ENCODE assay signal across 29 mouse cellular contexts in the genomic region with DNA sequence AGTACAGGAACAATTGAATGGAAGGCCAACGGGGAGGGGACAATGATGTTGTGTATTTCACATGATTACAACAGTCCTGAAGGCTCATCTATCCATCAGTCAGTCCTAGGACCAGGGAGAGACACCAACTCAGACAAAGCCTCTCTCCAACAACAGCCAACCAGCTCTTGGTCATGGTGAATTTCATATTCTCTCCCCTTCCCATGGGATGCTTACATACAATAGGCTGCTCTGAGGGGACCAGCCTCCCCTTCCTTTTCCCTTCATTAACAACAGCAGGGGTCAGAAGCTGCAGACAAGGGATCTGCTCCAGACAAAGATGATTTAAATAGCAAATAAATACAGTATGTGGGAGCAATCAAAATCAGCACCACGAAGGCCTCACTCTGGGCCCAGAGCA. TPM values are rescaled to one million over a fixed set of nuclear protein-coding genes. Genes with fewer than 3 reads are reported as not detected.
DNase-seq lines count a peak whose midpoint lies in the region; ATAC-seq and TF ChIP-seq lines count a peak whose summit lies in the region.
"Had no signal": no experiment of that assay in that cellular context is flagged by ENCODE, and none has a peak within 500 bp of the region (broad histone marks: within the 10 kb centered on the region; RNA-seq: fewer than 3 reads in every experiment).

No protein-coding gene starts in this region.

- H3K36me3 ChIP-seq in neural tube, embryonic 11.5 days (ENCODE audit: control insufficient read depth, insufficient read depth, low read length): no peaks in the 10 kb centered on the region
- H3K36me3 ChIP-seq in neural tube, embryonic 15.5 days: no peaks in the 10 kb centered on the region
- H3K36me3 ChIP-seq in hindbrain, embryonic 13.5 days: no peaks in the 10 kb centered on the region
- H3K36me3 ChIP-seq: forebrain, embryonic 10.5 days; heart, embryonic 15.5 days; limb, embryonic 10.5 days; liver, embryonic 15.5 days; lung, embryonic 15.5 days had no signal

- H3K9me3 ChIP-seq in neural tube, embryonic 11.5 days (ENCODE audit: control insufficient read depth, low read length): no peaks in the 10 kb centered on the region
- H3K9me3 ChIP-seq in neural tube, embryonic 15.5 days (replicated peaks): no peaks in the 10 kb centered on the region
- no peaks in the 10 kb centered on the region for H3K9me3 ChIP-seq in hindbrain, embryonic 13.5 days
- H3K9me3 ChIP-seq: forebrain, embryonic 10.5 days; heart, embryonic 15.5 days; limb, embryonic 10.5 days; liver, embryonic 15.5 days; lung, embryonic 15.5 days; megakaryocyte, embryonic 14.5 days had no signal

- DNase-seq in embryo, embryonic 10 days (ENCODE audit: low spot score): peak; percentile 20
- no peak for DNase-seq in embryo, embryonic 9.5 days (ENCODE audit: extremely low spot score)
- DNase-seq in layer of hippocampus, adult 2 months (ENCODE audit: low spot score in 2 of 2): no peak
- DNase-seq in layer of hippocampus, adult 9-10 months (ENCODE audit: low spot score): no peak
- DNase-seq in neural tube, embryonic 11.5 days (ENCODE audit: low spot score): peak; percentile 24
- no peak for DNase-seq in cerebellum, adult 18-20 months
- DNase-seq: adrenal gland, postnatal 14 days; cerebellum, adult 9-11 months; gastrocnemius, postnatal 25 days; heart, postnatal 36 days; kidney, adult 18-20 months; kidney, postnatal 4 days; liver; lung, postnatal 36 days; right cerebral cortex, postnatal 14 days; thymus, adult 2 months had no signal

- no peak overlapping the region for H3K4me2 ChIP-seq in neural tube, embryonic 11.5 days (ENCODE audit: low read depth)
- no peak overlapping the region for H3K4me2 ChIP-seq in neural tube, embryonic 15.5 days
- no peak overlapping the region for H3K4me2 ChIP-seq in hindbrain, embryonic 13.5 days
- H3K4me2 ChIP-seq: heart, embryonic 15.5 days; liver, embryonic 15.5 days; lung, embryonic 15.5 days had no signal

- no peak for ATAC-seq in neural tube, embryonic 11.5 days (ENCODE audit: insufficient read depth, low FRiP score, low TSS enrichment)
- ATAC-seq in neural tube, embryonic 15.5 days (ENCODE audit: low FRiP score): no peak
- ATAC-seq in hindbrain, embryonic 13.5 days (ENCODE audit: low FRiP score): no peak
- ATAC-seq: forebrain, embryonic 16.5 days; inflammation-experienced regulatory T-cells, adult 6 months had no signal

- H3K27ac ChIP-seq in layer of hippocampus, adult 2 months: peak overlapping the region; percentile 76
- H3K27ac ChIP-seq in neural tube, embryonic 11.5 days (ENCODE audit: low read depth, low read length): no peak overlapping the region
- no peak overlapping the region for H3K27ac ChIP-seq in neural tube, embryonic 15.5 days (replicated peaks)
- H3K27ac ChIP-seq in hindbrain, embryonic 13.5 days: peak overlapping the region; percentile 64
- H3K27ac ChIP-seq: forebrain, embryonic 10.5 days; heart, embryonic 15.5 days; limb, embryonic 10.5 days; liver, embryonic 15.5 days; lung, embryonic 15.5 days; stomach, postnatal 0 days had no signal

- no peak overlapping the region for H3K4me3 ChIP-seq in layer of hippocampus, adult 2 months
- H3K4me3 ChIP-seq in neural tube, embryonic 11.5 days (ENCODE audit: low read depth, low read length): no peak overlapping the region
- no peak overlapping the region for H3K4me3 ChIP-seq in neural tube, embryonic 15.5 days (replicated peaks)
- H3K4me3 ChIP-seq in hindbrain, embryonic 13.5 days: no peak overlapping the region
- H3K4me3 ChIP-seq: forebrain, embryonic 10.5 days; heart, embryonic 15.5 days; limb, embryonic 10.5 days; liver, embryonic 15.5 days; lung, embryonic 15.5 days; megakaryocyte, embryonic 14.5 days had no signal

- H3K4me1 ChIP-seq in neural tube, embryonic 11.5 days (ENCODE audit: control insufficient read depth, insufficient read depth, low read length): peaks cover 8% of the 10 kb centered on the region; the same call in 1 of the 2 replicates
- no peaks in the 10 kb centered on the region for H3K4me1 ChIP-seq in neural tube, embryonic 15.5 days
- peaks cover 11% of the 10 kb centered on the region for H3K4me1 ChIP-seq in hindbrain, embryonic 13.5 days (replicated peaks)
- H3K4me1 ChIP-seq: heart, embryonic 15.5 days; liver, embryonic 15.5 days; lung, embryonic 15.5 days; megakaryocyte, embryonic 14.5 days had no signal

- TF ChIP-seq CTCF in layer of hippocampus, adult 2 months (conservative IDR thresholded peaks at IDR 0.05): no peak

- 26% methylated on average over 2 of the region's 2 CpGs for WGBS in neural tube, embryonic 11.5 days
- WGBS in neural tube, embryonic 15.5 days: 12% methylated on average over 2 of the region's 2 CpGs
- 10% methylated on average over 2 of the region's 2 CpGs for WGBS in hindbrain, embryonic 13.5 days

- H3K27me3 ChIP-seq in neural tube, embryonic 11.5 days (ENCODE audit: control insufficient read depth, insufficient read depth, low read length): no peaks in the 10 kb centered on the region
- H3K27me3 ChIP-seq in neural tube, embryonic 15.5 days (replicated peaks): no peaks in the 10 kb centered on the region
- H3K27me3 ChIP-seq in hindbrain, embryonic 13.5 days: no peaks in the 10 kb centered on the region
- H3K27me3 ChIP-seq: heart, embryonic 15.5 days; liver, embryonic 15.5 days; lung, embryonic 15.5 days; megakaryocyte, embryonic 14.5 days had no signal

- no peak overlapping the region for H3K9ac ChIP-seq in neural tube, embryonic 11.5 days (ENCODE audit: low read length)
- no peak overlapping the region for H3K9ac ChIP-seq in neural tube, embryonic 15.5 days (replicated peaks)
- no peak overlapping the region for H3K9ac ChIP-seq in hindbrain, embryonic 13.5 days
- H3K9ac ChIP-seq: heart, embryonic 15.5 days; liver, embryonic 15.5 days; lung, embryonic 15.5 days had no signal

RNA-seq across cellular contexts. Expression of a gene that starts 57.4 kb away (rescaled TPM):
- 100 to 1,000 TPM; 208 to 212 TPM for total RNA-seq in layer of hippocampus, adult 2 months (2021)
- polyA plus RNA-seq in neural tube, embryonic 11.5 days (2014; fragmentation: Nextera tagmentation; extraction: Ambion mirVana): 6.6 and 7.0 TPM in 2 replicates
- polyA plus RNA-seq in neural tube, embryonic 15.5 days (2015; fragmentation: Nextera tagmentation; extraction: Ambion mirVana): 15.8 and 17.0 TPM in 2 replicates
- 14.2 and 14.3 TPM in 2 replicates for polyA plus RNA-seq in hindbrain, embryonic 13.5 days (2015; fragmentation: Nextera tagmentation; extraction: Ambion mirVana)
- total RNA-seq: common myeloid progenitor, adult 5-6 weeks; neutrophil, adult 5-6 weeks had no signal
- polyA plus RNA-seq: inflammation-experienced regulatory T-cells, adult 6 months had no signal

Comparison
In these comparisons a context has a peak if more than half of its experiments do, and no peak if none do; other contexts are left out.
1. DNase-seq: peak in embryo, embryonic 10 days (single experiment) and neural tube, embryonic 11.5 days (single experiment); none in embryo, embryonic 9.5 days (single experiment), layer of hippocampus, adult 2 months (0 of 2), layer of hippocampus, adult 9-10 months (single experiment) and cerebellum, adult 18-20 months (0 of 2).
2. H3K27ac ChIP-seq: peak in layer of hippocampus, adult 2 months (single experiment) and hindbrain, embryonic 13.5 days (single experiment); none in neural tube, embryonic 11.5 days (single experiment) and neural tube, embryonic 15.5 days (single experiment).